Mouse (Mus musculus) testis, adult 2 months (tissue): ENCODE data around the gene Styx.

Experiments
- CTCF ChIP-seq: fragments of 200-500 bp; IDR thresholded peaks from 2 replicates; pipeline ENCODE4 v1.5.1; 2012; ENCODE audit warnings: low read depth, mild to moderate bottlenecking, inconsistent platforms, low read length, moderate library complexity; ENCODE audit not compliant: control insufficient read depth, insufficient read depth, insufficient replicate concordance
- POLR2A ChIP-seq: fragments of 200-500 bp; IDR thresholded peaks from 2 replicates; pipeline ENCODE4 v1.6.1; 2012; ENCODE audit warnings: low read depth, mild to moderate bottlenecking, inconsistent platforms, low read length, moderate library complexity; ENCODE audit not compliant: control insufficient read depth

- TF ChIP-seq POLR2A (no peak), CTCF (no peak)
These were observed 32.9 kb upstream of the Styx start for GRCm38 (mm10) chr14:45317921-45318411.
